Mouse (Mus musculus) kidney, adult 9 months (tissue): Measurements from ENCODE around the gene Spata17.

Source experiments
- DNase-seq: peaks from one replicate; pipeline ENCODE4 v3.0.0; 2022

Gene Spata17

DNA sequence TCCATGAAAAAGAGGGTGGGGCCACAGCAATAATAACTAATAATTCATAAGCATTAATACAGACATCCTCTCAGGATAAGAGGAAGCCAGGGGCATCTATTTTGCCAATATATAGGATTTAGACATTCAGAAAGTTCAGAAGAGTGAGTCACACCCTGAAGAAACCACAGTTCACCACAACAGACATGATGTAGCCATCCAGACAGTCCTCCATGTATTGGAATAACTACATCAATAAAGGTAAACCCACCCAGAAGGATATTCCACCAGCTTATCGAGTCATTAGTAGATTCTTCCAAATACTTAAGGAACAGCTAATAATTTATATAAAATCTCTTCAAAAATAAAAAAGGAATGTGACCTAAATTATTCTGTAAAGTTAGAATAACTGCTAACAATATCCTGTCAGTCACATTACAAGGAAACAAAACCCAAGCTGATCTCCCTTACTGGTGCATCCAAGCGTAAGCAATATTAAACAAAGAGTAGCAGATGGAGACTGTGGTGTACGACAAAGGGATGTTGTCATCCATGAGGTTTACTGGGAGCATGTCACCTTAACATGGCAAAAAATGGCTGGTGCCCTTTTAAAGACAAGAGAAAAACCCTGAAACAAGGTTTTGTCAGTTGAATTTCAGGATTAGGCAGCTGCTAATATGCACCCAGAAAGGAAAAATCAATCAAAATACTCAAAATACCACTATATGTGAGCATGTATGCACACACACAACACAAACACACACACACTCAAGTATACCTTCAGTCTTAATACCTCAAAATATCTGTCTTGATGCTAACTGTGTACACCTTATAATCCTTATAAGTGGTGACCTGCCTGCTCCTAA is 138.8 kb downstream of the Spata17 start:
- DNase-seq: no peak

DNA sequence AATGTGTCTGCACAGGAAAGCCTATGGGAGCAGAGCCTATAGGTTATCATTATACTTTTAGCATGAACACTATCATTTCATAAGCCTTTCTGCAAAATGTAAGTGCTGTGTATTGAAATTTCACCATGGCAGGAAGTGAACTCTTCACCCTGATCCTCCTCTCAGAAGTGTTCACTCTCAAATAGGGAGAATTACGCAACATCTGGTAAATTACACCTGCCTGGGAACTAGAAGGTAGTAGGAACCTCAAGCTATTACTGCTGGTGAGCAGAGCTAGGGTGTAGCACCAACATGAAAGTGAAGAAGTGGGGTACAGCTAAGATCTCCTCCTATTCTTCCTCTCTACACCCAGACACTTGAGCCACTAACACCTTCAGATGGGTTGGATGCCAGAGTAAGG is 155.4 kb downstream of the Spata17 start:
- DNase-seq: no peak

DNA sequence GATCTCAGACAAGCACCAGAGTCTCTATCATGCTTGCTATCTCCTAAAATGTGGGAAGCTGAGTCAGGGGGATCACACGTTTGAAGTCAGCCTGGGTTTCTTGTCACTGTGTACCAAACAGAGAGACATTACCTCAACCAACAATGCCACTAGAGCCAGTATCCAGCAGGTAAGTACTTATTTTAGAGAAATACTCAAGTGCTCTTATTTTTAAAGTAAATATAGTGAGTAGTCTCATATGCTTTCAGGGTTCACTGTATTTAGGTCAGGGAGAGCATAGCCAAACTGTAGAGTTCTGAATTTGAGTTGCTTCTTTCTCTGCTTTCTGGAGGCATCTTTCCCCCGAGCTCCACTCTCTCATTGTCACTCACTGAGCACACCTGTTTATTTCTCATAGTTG is 160.9 kb downstream of the Spata17 start:
- no peak for DNase-seq

DNA sequence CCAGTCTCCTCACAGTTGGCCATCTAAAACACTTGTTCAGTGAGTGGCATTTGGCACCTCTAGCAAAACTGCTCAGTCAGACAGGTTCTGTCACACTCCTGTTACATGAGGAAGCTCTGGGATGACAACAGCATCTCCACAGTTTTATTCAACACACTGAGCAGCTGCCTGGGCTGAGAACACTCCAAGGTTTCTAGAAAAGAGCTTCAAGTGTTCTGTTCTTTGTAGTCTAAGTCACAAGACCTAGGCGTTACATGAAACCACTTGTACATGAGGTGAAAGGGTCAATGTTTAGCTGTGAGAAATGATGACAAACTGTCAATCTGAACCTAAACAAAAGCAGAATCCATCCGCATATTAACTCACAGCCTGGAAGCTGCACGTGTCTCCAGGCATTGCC is 161.4 kb downstream of the Spata17 start:
- DNase-seq: no peak

DNA sequence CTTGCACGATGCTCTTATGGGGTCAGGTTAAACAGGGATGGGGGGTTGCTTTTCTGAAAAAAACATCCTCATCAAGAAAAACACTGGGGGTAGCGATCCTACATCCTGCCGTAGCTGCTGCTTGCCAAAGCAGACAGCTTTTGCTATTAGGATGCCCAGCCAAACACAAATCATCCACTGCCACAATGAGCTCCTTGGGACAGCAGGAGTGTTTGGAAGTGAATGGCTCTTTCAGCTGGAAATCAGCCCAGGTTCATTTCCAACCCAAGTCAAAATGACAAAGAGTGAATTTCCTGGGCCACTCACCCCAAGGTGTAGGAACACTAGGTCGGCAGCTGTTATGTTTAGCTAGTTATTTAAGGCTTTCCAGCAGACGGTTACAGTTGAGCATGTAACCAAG is 162.7 kb downstream of the Spata17 start:
- no peak for DNase-seq

DNA sequence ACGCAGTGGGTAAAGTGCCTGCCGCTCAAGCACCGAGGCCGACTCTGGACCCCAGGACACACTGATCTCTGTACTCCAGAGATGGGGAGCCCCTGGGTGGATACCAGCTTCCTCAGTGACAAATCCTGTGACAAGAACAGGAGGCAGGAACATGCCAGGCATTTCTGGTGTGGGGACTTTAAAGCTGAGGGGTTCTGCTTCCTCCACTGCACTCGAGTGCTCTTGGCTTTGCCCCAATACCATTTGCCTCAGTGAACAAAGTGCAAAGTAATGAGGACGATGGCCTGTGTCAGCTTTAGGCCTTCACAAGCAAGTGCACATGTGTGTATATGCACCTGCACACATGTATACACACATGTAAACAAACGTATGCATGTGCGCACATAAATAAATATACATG is 164.0 kb downstream of the Spata17 start:
- no peak for DNase-seq

DNA sequence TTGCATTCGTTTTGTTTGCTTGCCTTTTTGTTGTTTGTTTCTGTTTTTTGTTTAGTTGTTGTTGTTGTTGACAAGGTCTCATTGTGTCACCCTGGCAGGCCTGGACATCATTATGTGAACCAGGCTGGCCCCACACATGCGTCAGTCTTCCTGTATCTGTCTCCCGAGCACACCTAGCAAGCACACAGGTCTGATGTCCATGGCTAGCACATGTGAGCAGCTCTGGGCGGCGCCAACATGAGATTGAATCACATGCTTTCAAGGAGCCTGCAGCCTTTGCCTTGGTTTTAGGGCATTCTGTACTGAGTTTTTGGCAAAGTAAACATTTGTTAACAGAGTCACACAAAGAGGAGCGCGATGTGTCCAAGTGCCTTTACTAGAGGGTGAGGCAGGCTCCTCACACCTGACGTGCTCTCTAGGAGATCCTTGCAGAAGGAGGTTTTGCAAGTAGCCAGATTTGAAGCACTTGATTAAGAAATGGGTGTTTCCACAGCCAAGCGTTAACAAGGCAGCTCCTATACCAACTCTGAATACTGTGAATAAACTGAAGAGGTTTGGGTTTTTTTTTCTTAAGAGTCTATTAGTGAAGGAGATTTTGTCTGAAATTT is 166.5 kb downstream of the Spata17 start:
- no peak for DNase-seq

DNA sequence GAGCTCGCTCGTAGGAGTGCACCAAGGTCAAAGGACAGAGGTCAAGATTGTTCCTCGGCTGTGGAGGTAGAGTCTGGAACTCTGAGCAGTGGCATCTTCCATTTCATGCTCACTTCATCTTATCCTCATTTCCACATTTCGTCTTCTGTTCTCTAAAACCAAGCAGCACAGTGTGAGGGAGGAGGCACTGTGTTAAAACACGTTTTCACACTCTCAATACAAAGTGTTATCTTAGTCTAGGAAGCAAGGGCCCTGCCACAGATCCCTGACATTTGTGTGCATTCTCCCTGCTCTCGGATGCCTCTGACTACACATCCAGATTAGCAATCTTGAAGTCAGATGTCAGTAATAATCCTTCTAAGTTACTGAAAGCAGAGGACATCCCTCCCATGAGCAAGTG is 170.5 kb downstream of the Spata17 start:
- DNase-seq: no peak

DNA sequence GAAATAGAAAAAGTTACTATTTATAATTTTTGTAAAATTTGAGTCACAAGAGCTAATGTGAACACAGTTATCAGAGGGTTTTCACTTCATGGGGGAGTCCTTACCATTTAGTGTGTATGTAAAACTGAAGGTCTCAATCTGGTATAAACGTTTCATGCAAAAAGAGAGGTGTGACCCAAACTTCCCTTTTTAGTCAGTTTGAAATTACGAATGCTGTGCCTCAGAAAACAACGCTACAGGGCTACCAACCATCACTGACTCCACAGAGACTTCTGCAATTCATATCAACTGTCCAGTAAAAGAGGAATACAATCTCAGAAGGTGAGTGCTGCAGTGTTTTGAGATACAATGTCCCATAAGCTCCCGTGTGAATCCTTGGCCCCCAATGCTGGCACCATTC is 175.5 kb downstream of the Spata17 start:
- no peak for DNase-seq

DNA sequence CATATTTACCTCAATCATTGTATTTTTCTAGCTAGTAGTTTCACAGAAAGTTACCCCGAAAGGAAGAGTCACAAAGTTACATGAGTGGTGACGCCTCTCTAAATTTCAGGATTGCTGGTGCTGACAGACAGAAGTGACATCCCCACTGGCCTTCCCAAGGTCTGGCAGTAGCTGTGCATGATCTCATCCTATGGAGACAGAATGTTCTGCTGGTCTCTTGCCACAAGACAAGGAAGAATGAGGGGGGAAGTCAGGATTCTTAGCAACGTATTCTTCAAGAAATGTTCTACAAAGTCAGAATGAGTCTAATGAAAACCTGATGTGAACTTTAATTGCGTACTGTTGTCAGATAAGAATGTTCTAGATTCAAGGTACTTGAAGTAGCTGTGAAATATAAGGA is 179.5 kb downstream of the Spata17 start:
- no peak for DNase-seq

DNA sequence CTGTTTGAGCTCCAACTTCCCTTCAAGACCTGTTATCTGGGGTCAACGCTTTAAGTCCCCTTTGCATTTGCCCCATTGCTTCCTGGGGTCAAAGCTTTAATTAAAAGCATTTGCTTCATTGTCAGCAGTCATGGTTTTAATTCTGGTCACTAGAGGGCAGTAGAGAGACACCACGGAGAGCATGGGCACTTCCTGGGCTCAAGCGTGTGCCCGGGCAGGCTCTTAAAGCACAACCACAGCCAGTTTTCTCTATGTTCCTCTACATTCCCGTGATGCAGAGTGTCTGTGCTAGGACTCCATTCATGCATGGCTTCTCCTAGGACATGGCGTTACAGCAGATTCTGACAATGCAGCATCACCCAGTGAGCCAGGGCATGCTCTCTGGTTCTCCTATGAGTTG is 183.5 kb downstream of the Spata17 start:
- DNase-seq: peak; percentile 63

DNA sequence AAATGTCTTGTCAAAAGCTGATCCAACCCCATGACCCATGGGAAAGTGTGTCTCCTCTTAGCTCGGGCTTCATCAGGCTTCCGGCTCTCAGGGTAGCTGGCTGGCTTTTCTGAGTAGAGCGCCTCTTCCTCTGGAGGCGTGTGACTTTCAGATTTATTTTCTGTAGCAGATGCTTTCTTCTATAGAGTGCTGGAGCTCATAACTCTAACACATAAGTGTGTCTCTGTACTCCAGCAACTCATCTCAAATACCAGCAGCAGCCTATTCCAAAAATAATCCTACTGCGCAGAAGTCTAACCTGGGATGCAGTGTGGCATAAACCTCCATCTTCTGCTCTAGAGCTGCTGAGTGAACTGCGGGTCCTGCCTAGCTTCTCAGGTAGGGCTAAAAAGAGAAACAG is 186.4 kb downstream of the Spata17 start:
- DNase-seq: no peak

DNA sequence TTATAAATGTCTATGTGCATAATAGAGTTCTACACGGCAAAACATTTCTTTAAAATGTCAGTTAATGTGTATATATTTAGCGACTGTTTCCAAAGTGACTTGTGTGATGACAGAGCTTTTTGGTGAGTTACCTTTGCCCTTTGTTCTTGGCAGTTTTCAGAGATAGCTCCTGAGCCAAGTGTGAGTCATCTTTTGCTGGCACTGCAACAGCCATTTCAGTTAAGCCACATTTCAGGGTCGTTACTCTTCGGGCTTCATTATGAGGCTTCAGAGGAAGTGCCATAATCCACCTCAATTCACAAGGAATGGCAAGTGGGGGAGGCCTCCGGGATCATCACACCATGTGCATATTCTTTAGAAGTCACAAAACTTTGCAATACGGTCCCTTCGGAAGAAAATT is 195.3 kb downstream of the Spata17 start:
- peak; percentile 63 for DNase-seq

DNA sequence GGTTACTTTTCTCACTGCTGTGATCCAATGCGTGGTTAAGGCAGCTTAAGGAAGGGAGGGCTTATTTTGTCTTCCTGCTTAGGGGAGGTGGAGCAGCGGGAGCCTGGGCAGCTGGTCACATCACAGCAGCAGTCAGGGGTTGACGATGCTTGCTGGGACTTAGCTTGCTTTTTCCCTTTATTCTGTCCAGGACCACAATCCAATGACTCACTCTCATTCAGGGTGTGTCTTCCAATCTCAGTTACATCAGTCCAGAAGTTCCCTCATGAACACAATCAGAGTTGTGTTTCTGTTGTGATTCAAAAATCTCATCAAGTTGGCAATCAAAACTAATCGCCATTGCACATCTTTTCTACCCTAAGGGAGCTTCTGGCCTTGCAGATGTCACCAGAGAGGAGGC is 199.1 kb downstream of the Spata17 start:
- no peak for DNase-seq

DNA sequence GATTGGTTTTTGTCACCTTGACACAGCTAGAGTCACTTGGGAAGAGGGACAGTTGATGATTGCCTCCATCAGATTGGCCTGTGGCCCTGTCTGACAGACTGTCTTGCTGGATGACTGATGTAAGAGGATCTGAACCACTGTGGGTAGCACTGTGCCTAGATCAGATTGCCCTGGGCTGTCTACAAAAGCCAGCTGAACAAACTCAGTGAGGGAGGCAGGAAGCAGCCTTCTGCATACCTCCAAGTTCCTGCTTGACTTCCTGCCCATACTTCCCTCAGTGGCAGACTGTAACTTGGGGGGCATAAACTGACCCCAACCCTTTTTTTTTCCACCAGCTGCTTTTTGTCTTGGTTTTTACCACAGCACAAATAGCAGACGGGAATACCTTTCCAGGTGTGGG is 199.6 kb downstream of the Spata17 start:
- DNase-seq: no peak

DNA sequence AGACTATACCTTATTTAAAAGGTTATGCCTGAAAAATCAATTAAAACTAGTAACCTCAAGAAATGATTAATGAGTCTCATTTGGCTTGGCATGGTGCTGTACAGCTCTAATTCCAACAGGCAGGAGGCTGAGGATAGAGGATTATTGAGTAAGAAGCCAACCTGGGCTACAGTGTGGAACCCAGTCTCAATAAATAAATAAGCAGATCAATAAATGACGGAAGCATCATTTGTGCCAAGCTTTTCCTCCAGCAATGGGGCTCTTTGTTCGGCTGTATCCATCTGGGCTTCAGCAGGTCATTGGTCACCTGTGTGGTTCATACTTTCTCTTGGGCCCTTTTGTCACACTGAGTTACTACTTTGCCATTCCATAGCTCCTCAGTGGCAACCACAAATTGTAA is 201.1 kb downstream of the Spata17 start:
- DNase-seq: no peak

DNA sequence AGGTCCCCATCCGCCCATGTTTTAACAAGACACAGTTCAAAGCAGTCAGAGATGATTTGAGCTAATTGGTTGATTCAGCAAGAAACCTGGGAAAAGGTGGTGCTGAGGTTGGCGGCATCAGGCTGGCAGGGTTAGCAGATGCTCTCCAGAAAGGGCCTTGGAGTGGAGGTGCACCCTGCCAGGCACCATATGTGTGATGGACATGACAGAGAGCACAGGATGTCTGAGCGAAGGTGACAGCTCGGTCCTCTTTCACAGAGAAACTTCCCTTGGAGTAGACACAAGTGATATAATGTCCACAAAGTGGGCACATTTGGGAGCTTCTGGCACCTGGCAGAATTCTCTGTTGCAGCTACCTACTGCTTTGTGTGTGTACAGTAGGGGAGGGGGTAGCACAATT is 203.7 kb downstream of the Spata17 start:
- DNase-seq: no peak

DNA sequence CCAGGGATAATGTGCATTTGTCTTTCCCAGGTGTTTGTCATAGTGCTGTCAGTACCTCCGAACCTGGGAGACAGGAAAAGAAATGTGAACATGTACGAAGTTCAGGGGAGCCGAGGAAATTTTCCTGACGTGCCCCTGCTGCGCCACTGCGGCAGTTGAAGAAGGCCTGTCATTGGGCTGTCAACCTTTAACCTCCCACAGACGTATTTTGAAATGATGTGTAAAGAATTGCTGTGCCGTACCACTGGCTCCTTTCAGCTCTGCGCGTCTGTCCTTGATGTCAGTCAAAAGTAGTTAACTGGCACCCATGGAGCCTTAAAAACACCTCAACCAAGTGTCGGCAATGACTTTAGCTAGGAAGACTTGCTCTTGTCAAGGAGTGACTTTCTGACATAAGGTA is 205.2 kb downstream of the Spata17 start:
- no peak for DNase-seq

DNA sequence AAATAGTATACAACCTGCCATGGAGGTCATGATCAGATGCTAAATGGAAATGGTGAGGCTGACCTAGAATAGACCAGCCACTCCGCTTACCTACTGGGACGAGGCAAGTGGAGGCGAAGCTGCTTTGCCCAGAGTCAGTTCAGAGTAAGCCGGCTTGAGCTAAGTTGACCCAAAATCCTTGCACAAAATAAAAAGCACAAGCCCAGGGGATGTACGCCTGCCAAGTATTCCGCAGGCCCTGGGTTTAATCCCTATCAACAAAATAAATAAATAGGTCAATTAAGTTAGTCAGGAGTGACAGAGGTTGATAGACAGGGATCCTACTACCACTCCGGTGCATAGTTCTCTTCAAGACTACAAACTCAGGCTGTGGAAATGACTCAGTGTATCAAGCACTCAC is 207.0 kb downstream of the Spata17 start:
- no peak for DNase-seq

DNA sequence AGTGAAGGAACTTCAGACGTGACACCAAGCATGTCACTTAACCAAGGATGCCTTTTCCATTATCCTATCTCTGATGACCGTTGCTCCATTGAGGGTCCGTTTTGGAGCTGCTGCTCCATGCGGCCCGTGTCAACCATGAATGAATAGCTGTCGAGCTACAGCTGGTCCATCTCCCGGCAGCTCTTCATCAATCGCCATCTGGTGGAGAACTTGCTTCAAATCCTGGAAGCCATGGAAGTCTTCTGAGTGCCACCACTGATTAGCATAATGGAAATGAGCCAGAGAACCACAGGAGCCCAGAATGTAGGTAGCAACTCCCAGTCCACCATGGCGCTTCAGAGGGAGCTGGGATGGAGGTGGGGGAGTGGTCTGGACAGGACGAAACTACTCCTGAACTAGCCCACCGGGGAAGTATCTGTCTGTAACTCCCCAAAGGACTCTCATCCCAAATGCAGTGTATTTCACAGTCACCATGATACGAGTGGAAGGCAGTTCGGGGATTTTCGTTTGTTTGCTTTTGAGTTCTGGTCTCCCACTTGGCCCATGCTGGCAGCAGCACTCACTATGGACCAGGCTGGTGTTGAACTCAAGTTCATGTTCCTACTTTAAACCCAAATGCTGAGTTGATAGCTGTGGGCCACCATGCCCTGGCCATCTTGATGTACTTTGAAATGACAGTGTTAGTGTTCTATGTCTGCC is 208.9 kb downstream of the Spata17 start:
- no peak for DNase-seq

DNA sequence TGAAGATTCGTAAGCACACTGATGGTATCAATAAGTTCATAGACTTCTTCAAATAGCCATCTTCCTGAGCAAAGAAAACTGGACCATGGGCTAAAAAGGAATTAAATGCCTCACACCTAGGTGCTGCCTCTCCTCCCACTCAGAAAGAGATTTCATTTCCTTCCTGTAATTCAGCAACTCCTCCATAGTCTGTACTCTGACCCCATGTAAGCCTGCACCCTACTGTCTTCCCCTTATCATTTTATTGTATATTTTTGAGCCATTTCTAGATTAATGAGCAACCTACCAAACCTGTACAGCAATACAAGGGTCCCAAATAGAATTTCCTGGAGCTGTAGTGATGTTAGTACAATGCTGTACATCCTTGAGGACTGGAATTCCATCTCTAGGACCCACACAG is 211.0 kb downstream of the Spata17 start:
- DNase-seq: no peak

DNA sequence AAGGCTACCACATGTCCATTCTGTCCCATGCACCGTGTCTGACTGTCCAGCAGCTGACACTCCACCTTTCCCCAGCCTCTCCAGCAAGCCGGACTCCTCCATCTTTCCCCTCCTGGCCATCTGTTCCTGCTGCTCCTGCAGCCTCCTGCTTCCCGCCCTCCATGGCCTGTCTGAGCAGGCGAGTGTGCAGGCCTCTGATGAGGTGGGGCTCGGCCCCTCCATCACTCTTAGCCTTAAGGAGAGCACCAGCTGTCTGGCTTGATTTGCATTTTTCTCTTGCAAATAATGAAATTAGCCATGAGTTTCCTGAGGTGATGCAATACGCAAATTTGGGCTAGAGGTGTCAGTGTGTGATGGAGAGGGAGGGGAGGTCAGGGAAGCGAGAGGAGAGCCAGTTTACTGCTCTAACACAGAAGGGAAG is 211.8 kb downstream of the Spata17 start:
- DNase-seq: no peak

DNA sequence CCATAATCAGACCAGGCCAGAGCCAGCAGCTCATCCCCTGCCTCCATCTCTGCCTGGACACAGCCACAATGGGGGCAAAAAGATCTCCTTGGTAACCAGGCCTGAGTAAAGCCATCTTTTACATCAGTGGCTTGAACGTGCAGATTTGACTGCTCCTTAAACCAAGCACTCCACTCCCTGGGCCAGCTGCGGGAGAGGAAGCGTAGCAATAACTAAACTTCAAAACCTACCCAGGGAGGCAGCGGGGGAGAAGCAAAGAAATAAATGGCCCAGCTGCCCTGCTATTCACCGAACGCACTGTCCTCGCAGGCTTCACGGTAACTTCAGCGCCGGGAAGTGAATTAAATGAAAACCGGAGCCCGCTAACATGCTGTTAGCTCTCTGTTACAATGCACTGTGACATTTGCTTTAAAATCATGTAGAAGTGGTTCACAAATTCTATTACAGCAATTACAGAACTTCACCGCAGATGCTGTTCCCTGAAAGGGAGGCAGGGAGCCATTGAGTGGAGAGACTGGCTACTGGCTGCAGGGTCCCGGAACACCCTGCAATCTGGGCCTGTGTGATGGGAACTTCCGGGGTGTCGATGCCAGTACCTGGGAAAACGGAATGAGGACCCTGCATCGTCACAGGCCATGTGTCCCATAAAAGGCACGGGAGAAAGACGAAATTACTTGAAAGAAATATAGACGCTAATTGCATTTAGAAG is 217.5 kb downstream of the Spata17 start:
- no peak for DNase-seq
